Mouse (Mus musculus): Measurements from ENCODE around the gene Prmt3. TPM values are rescaled to one million over a fixed set of nuclear protein-coding genes. Genes with fewer than 3 reads are reported as not detected.

The Prmt3 gene
- total and polyA plus RNA-seq, 2 experiments from 2014 or later = 42.3 to 60.6 TPM

DNA sequence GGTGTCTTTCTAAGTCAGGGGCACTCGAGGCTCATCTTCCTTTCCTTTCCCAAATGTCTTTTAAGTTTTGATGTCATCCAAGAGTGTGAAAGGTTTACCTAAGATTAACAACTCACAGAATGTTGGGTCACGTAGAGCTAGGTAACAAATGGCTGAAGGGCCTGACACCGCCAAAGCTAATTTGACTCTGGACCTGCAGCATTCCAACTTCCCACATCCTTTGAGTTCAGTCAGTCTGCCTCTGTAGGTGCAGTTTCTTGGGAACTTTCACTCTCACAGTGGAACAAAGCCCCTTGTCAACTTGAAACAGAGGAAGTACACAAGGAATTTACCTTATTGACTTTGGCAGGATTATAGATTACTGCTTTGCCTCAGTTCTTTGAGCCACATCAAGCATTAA, 31.4 kb downstream of the Prmt3 start:
- 58% methylated on average over 3 of the region's 3 CpGs for WGBS
- H3K27me3 ChIP-seq (ENCODE audit: insufficient read depth, low read length) = no peaks in the 10 kb centered on the region
- no peak for ATAC-seq

DNA sequence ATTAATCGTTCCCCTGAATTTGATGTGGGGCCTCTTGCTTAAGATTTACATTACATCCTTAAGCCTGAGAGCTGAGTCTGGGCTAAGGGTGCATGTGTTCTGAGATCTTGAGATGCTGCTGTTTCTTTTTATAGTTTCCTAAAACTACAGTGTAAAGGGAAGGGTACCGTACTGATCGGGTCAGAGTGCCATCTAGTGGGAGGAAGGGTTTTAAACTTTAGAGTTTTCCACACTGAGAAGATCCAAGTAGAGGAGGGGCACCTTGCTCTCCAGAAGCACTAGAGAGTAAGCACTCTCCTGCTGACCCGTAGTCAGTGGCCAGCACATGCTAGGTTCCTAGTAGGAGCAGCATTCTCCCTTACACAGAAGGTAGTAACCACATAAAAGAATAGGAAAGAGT, 33.2 kb downstream of the Prmt3 start:
- H3K27me3 ChIP-seq (ENCODE audit: insufficient read depth, low read length) = no peaks in the 10 kb centered on the region
- H3K4me2 ChIP-seq (ENCODE audit: low read depth) = no peak overlapping the region
- H3K4me1 ChIP-seq (ENCODE audit: insufficient read depth) = no peaks in the 10 kb centered on the region
- peaks cover 18% of the 10 kb centered on the region; the same call in 1 of the 2 replicates for H3K36me3 ChIP-seq (ENCODE audit: insufficient read depth)
- 50% methylated on average over 4 of the region's 4 CpGs for WGBS
- ATAC-seq (peak; percentile 82), DNase-seq (peak; percentile 40)
- no peak overlapping the region for H3K4me3 ChIP-seq (ENCODE audit: low read depth, low read length)
- no peaks in the 10 kb centered on the region for H3K9me3 ChIP-seq (ENCODE audit: low read length)
- H3K27ac ChIP-seq (ENCODE audit: low read depth, low read length) = no peak overlapping the region
- H3K9ac ChIP-seq = no peak overlapping the region
- peak; percentile 62 for TF ChIP-seq CTCF (IDR thresholded peaks at IDR 0.05; ENCODE audit: low read depth)

More for the DNA sequence above, 31.4 kb downstream of the Prmt3 start:
- Histone ChIP-seq H3K4me2 (ENCODE audit: low read depth) (no peak overlapping the region), H3K27ac (ENCODE audit: low read depth, low read length) (no peak overlapping the region), H3K4me3 (ENCODE audit: low read depth, low read length) (no peak overlapping the region), H3K4me1 (ENCODE audit: insufficient read depth) (no peaks in the 10 kb centered on the region), H3K9ac (no peak overlapping the region), H3K9me3 (ENCODE audit: low read length) (no peaks in the 10 kb centered on the region), H3K36me3 (ENCODE audit: insufficient read depth) (peaks cover 18% of the 10 kb centered on the region; the same call in 1 of the 2 replicates)
- no peak for DNase-seq
- TF ChIP-seq CTCF (IDR thresholded peaks at IDR 0.05; ENCODE audit: low read depth) = no peak

DNA sequence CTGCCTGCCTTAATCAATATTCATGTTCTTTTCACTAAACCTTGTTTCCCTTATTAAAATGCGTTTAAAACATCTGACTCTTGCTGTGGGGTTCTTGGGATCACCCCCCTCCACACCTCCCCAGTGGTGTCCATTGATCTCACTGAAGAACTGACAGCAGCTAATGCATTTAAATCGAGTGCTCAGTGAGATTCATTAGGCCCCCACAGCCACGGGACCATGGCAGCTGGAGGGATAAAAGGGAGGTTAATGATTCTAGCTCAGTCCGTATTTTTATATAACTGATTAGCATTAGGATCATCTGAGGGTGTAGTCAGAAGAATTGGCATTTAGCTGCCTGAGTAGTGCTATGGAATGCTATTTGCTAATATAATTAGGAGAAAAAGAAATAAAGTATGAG, 41.2 kb downstream of the Prmt3 start:
- Histone ChIP-seq H3K27me3 (ENCODE audit: insufficient read depth, low read length) (no peaks in the 10 kb centered on the region), H3K4me2 (ENCODE audit: low read depth) (no peak overlapping the region), H3K27ac (ENCODE audit: low read depth, low read length) (no peak overlapping the region), H3K4me3 (ENCODE audit: low read depth, low read length) (no peak overlapping the region), H3K9ac (no peak overlapping the region), H3K36me3 (ENCODE audit: insufficient read depth) (peaks cover 10% of the 10 kb centered on the region; the same call in 1 of the 2 replicates), H3K4me1 (ENCODE audit: insufficient read depth) (no peaks in the 10 kb centered on the region), H3K9me3 (ENCODE audit: low read length) (no peaks in the 10 kb centered on the region)
- DNase-seq (no peak), ATAC-seq (no peak)
- TF ChIP-seq CTCF (IDR thresholded peaks at IDR 0.05; ENCODE audit: low read depth) = no peak
- 16% methylated on average over 4 of the region's 4 CpGs for WGBS

DNA sequence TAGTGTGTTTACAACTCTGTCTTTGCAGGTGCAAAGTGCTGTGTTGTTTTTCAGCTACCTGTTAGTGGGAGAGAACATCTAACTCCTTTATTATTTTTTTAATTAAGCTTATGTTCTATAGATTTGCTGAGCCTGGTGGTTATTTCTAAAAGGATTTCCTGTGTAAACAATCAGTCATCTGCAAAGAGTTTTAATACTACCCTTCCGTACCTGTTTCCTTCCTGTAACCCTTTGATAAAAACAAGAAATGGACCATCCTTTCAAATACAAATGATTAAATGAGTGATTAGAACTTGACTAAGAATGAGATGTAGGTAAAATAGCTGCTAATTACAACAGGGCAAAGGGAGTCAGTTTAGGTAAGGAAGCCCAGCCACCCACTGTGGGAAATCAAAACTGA, 43.2 kb downstream of the Prmt3 start:
- Histone ChIP-seq H3K27ac (ENCODE audit: low read depth, low read length) (no peak overlapping the region), H3K27me3 (ENCODE audit: insufficient read depth, low read length) (no peaks in the 10 kb centered on the region), H3K4me1 (ENCODE audit: insufficient read depth) (no peaks in the 10 kb centered on the region), H3K36me3 (ENCODE audit: insufficient read depth) (peaks cover 11% of the 10 kb centered on the region), H3K4me3 (ENCODE audit: low read depth, low read length) (no peak overlapping the region), H3K4me2 (ENCODE audit: low read depth) (no peak overlapping the region), H3K9me3 (ENCODE audit: low read length) (no peaks in the 10 kb centered on the region), H3K9ac (no peak overlapping the region)
- DNase-seq (no peak), ATAC-seq (no peak)
- WGBS = 90% methylated on average over 1 of the region's 1 CpGs
- no peak for TF ChIP-seq CTCF (IDR thresholded peaks at IDR 0.05; ENCODE audit: low read depth)

DNA sequence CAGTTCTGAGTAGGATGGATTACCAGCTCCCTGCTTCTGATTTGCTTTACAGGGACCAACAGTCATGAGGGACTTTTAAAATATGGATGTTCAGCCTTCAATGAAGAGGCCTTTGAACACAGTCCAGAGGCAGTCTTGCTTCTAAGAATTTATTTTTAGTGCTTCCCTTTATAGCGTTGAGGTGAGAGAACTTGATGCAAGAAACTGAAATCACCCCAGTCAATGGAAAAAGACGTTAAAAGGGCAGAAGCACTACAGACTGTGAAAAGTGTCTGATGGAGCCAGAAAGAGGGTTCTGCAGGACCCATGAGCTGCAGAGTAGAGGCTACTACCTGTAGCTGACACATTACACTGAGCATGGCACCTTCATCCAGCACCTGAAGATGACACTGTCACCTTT, 43.9 kb downstream of the Prmt3 start:
- 85% methylated on average over 2 of the region's 2 CpGs for WGBS
- no peaks in the 10 kb centered on the region for H3K27me3 ChIP-seq (ENCODE audit: insufficient read depth, low read length)
- ATAC-seq (no peak), DNase-seq (no peak)
- no peak overlapping the region for H3K9ac ChIP-seq
- no peaks in the 10 kb centered on the region for H3K4me1 ChIP-seq (ENCODE audit: insufficient read depth)
- no peak overlapping the region for H3K4me2 ChIP-seq (ENCODE audit: low read depth)
- peaks cover 16% of the 10 kb centered on the region for H3K36me3 ChIP-seq (ENCODE audit: insufficient read depth)
- no peaks in the 10 kb centered on the region for H3K9me3 ChIP-seq (ENCODE audit: low read length)
- H3K4me3 ChIP-seq (ENCODE audit: low read depth, low read length) = no peak overlapping the region
- no peak overlapping the region for H3K27ac ChIP-seq (ENCODE audit: low read depth, low read length)
- TF ChIP-seq CTCF (IDR thresholded peaks at IDR 0.05; ENCODE audit: low read depth) = no peak

DNA sequence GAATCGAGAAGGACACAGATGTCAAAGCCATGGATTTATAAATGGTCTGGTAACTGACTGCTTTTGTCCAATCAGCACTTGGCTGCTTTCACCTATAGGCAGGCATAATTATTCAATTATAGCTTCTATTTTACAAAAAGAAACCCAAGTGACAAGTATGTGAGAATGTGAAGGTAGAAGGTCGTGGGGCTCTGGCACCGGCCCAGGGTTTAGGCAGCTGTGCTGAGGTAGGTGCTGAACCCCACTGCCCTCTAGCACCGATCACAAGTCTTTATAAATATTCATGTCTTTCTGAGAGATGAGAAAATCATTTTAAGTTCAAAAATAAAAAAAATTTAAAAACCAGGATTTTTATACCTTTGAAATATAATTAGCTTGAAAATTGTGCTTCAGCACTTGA, 45.4 kb downstream of the Prmt3 start:
- Histone ChIP-seq H3K4me3 (ENCODE audit: low read depth, low read length) (no peak overlapping the region), H3K27ac (ENCODE audit: low read depth, low read length) (no peak overlapping the region), H3K9me3 (ENCODE audit: low read length) (no peaks in the 10 kb centered on the region), H3K27me3 (ENCODE audit: insufficient read depth, low read length) (no peaks in the 10 kb centered on the region), H3K4me2 (ENCODE audit: low read depth) (no peak overlapping the region), H3K9ac (no peak overlapping the region), H3K4me1 (ENCODE audit: insufficient read depth) (no peaks in the 10 kb centered on the region), H3K36me3 (ENCODE audit: insufficient read depth) (peaks cover 20% of the 10 kb centered on the region)
- no peak for TF ChIP-seq CTCF (IDR thresholded peaks at IDR 0.05; ENCODE audit: low read depth)
- no peak for DNase-seq
- WGBS = 64% methylated on average over 4 of the region's 4 CpGs
- ATAC-seq = no peak

DNA sequence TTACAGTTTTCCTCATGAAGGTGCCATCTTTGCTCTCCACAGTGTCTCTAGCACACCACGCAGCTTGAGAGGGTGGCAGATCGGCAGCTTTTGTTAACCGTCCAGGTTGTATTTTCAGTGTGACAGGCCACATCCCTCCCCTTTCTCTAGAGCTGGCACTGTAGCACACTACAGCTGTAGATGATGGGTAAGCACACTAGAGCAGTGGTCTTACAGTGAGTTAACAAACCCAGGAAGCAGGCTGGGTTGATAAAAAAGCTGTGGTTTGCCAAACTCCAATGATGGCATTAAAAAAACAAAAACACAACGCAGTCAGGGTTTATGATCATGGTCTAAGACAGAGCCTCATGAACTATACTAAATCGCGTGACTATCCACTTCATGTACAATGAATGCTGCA, 45.9 kb downstream of the Prmt3 start:
- Histone ChIP-seq H3K4me2 (ENCODE audit: low read depth) (no peak overlapping the region), H3K4me1 (ENCODE audit: insufficient read depth) (no peaks in the 10 kb centered on the region), H3K36me3 (ENCODE audit: insufficient read depth) (peaks cover 17% of the 10 kb centered on the region), H3K9ac (no peak overlapping the region), H3K4me3 (ENCODE audit: low read depth, low read length) (no peak overlapping the region), H3K27ac (ENCODE audit: low read depth, low read length) (no peak overlapping the region), H3K9me3 (ENCODE audit: low read length) (no peaks in the 10 kb centered on the region), H3K27me3 (ENCODE audit: insufficient read depth, low read length) (no peaks in the 10 kb centered on the region)
- ATAC-seq (no peak), DNase-seq (no peak)
- WGBS = 82% methylated on average over 6 of the region's 6 CpGs
- TF ChIP-seq CTCF (IDR thresholded peaks at IDR 0.05; ENCODE audit: low read depth) = no peak

DNA sequence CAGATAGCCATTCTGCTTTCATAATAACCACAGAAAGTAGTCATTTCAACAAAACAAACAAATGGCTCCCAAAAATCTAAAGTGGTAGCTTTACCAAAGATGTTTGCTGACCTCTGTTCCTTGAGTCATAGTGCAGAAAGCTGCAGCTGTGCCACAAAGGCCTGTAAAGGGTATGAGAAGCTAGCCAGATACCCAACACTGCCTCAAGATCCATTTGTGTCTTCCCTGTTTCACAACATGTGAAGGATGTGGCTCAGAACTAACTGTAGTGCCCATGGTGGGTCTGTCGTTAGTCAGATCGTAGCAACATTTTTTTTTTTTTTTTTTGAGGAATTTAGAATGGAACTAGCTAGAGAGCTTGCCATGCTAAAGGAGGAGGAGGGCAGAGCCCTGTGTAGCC, 46.4 kb downstream of the Prmt3 start:
- ATAC-seq (no peak), DNase-seq (no peak)
- no peak overlapping the region for H3K27ac ChIP-seq (ENCODE audit: low read depth, low read length)
- no peaks in the 10 kb centered on the region for H3K4me1 ChIP-seq (ENCODE audit: insufficient read depth)
- WGBS = 71% methylated on average over 2 of the region's 2 CpGs
- no peak overlapping the region for H3K4me3 ChIP-seq (ENCODE audit: low read depth, low read length)
- H3K4me2 ChIP-seq (ENCODE audit: low read depth) = no peak overlapping the region
- no peak for TF ChIP-seq CTCF (IDR thresholded peaks at IDR 0.05; ENCODE audit: low read depth)
- no peaks in the 10 kb centered on the region for H3K27me3 ChIP-seq (ENCODE audit: insufficient read depth, low read length)
- no peak overlapping the region for H3K9ac ChIP-seq
- H3K9me3 ChIP-seq (ENCODE audit: low read length) = no peaks in the 10 kb centered on the region
- peaks cover 20% of the 10 kb centered on the region for H3K36me3 ChIP-seq (ENCODE audit: insufficient read depth)

Data from forebrain, postnatal 0 days (tissue).